Mouse (Mus musculus) hindlimb bud, embryonic 11.5 days (tissue): ENCODE measurements around the gene Fibcd1.
A peak's percentile ranks its signal among the peaks of the same experiment; 100 is the strongest.

Experiments
- DNase-seq: peaks from one replicate; pipeline ENCODE4 v3.0.0-alpha.2; 2012; ENCODE audit warnings: low read depth, low spot score; ENCODE audit errors: extremely low spot score

Gene Fibcd1

GRCm38 (mm10) chr2:31776479-31776878, 69.3 kb downstream of the Fibcd1 start:
- no peak for DNase-seq

GRCm38 (mm10) chr2:31770781-31771441, 74.9 kb downstream of the Fibcd1 start:
- peak; percentile 72 for DNase-seq

- no peak for DNase-seq
Measured at GRCm38 (mm10) chr2:31769631-31770111, 76.1 kb downstream of the Fibcd1 start.

GRCm38 (mm10) chr2:31769115-31769514, 76.7 kb downstream of the Fibcd1 start:
- DNase-seq, result no peak

- no peak for DNase-seq
Measured at GRCm38 (mm10) chr2:31767815-31768214, 78.0 kb downstream of the Fibcd1 start.

- no peak for DNase-seq
Measured at GRCm38 (mm10) chr2:31767104-31767503, 78.7 kb downstream of the Fibcd1 start.
